Mouse (Mus musculus) spleen, adult 12 weeks (tissue): Measurements from ENCODE around the gene Inpp4a.

ENCODE experiments used
- DNase-seq: peaks from one replicate; pipeline ENCODE4 v3.0.0; 2022; ENCODE audit warnings: low spot score

The Inpp4a gene

GRCm38 (mm10) chr1:37323208-37323607, 23.5 kb downstream of the Inpp4a start:
- no peak for DNase-seq

- no peak for DNase-seq
Observed at GRCm38 (mm10) chr1:37324569-37324968, 24.9 kb downstream of the Inpp4a start.

- no peak for DNase-seq
Observed at GRCm38 (mm10) chr1:37327311-37327710, 27.6 kb downstream of the Inpp4a start.

- no peak for DNase-seq
Observed at GRCm38 (mm10) chr1:37329132-37329531, 29.5 kb downstream of the Inpp4a start.

GRCm38 (mm10) chr1:37329831-37330230, 30.2 kb downstream of the Inpp4a start:
- DNase-seq: no peak

- no peak for DNase-seq
Observed at GRCm38 (mm10) chr1:37332756-37333155, 33.1 kb downstream of the Inpp4a start.

- DNase-seq: no peak
Observed at GRCm38 (mm10) chr1:37333741-37334440, 34.2 kb downstream of the Inpp4a start.

- no peak for DNase-seq
Observed at GRCm38 (mm10) chr1:37336022-37336421, 36.4 kb downstream of the Inpp4a start.

- no peak for DNase-seq
Observed at GRCm38 (mm10) chr1:37336794-37337193, 37.1 kb downstream of the Inpp4a start.

GRCm38 (mm10) chr1:37337273-37337672, 37.6 kb downstream of the Inpp4a start:
- no peak for DNase-seq

- DNase-seq: no peak
Observed at GRCm38 (mm10) chr1:37339144-37339543, 39.5 kb downstream of the Inpp4a start.

GRCm38 (mm10) chr1:37341347-37341746, 41.7 kb downstream of the Inpp4a start:
- DNase-seq: no peak

- no peak for DNase-seq
Observed at GRCm38 (mm10) chr1:37341914-37342313, 42.2 kb downstream of the Inpp4a start.

GRCm38 (mm10) chr1:37342524-37342923, 42.9 kb downstream of the Inpp4a start:
- no peak for DNase-seq

GRCm38 (mm10) chr1:37343265-37343664, 43.6 kb downstream of the Inpp4a start:
- DNase-seq: no peak

GRCm38 (mm10) chr1:37344223-37344916, 44.7 kb downstream of the Inpp4a start:
- no peak for DNase-seq

GRCm38 (mm10) chr1:37347361-37348080, 47.9 kb downstream of the Inpp4a start:
- DNase-seq: no peak

- no peak for DNase-seq
Observed at GRCm38 (mm10) chr1:37350886-37351651, 51.4 kb downstream of the Inpp4a start.

GRCm38 (mm10) chr1:37351961-37352360, 52.3 kb downstream of the Inpp4a start:
- DNase-seq: no peak

GRCm38 (mm10) chr1:37353456-37353855, 53.8 kb downstream of the Inpp4a start:
- no peak for DNase-seq

GRCm38 (mm10) chr1:37355492-37355891, 55.8 kb downstream of the Inpp4a start:
- DNase-seq: no peak

- DNase-seq: no peak
Observed at GRCm38 (mm10) chr1:37356305-37356704, 56.6 kb downstream of the Inpp4a start.
